Mouse (Mus musculus): ENCODE measurements around the gene Dvl3. TPM values are rescaled to one million over a fixed set of nuclear protein-coding genes. Genes with fewer than 3 reads are reported as not detected.

Gene Dvl3
- polyA plus RNA-seq, 1 experiment from 2014 or later, result 44.3 TPM

DNA sequence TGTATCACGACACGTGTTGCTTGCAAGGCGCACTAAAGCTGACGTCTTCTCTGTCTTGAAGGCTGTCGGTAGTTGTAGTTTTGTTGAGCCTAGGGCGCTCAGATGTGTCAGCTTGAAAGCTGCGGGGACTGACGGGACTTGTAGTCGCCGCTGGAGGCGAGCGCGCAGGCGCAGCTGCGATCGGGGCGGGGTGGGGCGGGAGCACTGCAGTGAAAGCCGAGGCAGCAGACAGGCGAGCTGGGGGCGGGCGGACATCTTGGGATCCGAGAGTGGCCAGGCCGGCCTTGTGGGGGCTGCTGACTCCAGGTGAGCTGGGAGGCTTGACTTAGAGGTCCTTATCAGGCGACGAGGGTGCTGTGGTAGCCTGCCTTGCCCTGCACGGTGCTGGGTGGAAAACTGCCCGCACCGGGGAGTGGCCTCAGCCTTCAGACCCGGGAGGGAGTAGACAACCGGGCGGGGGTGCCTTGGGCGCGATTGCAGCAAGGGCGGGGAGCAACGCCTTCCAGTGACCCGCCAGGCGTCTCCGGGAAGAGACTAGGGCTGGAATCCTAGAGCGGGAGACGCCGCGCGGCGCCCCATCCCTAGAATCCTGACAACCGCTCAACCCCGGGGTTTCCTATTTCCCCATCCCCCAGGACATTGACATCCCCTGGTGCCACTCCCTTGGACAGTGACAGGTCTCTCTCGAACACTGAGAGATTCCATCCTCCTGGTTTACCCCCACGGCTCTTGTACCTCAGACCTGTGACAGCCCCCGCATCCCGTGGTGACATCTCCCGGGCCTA, 18.7 kb downstream of the Dvl3 start, which contains the start of gene Ap2m1:
Ap2m1 (plus strand) TSS at position 183 of the 785 bp plus-strand sequence.
- Histone ChIP-seq H3K36me3 (peaks cover 54% of the 10 kb centered on the region), H3K27me3 (no peaks in the 10 kb centered on the region)
- under 1% methylated on average over 52 of the region's 52 CpGs for WGBS

DNA sequence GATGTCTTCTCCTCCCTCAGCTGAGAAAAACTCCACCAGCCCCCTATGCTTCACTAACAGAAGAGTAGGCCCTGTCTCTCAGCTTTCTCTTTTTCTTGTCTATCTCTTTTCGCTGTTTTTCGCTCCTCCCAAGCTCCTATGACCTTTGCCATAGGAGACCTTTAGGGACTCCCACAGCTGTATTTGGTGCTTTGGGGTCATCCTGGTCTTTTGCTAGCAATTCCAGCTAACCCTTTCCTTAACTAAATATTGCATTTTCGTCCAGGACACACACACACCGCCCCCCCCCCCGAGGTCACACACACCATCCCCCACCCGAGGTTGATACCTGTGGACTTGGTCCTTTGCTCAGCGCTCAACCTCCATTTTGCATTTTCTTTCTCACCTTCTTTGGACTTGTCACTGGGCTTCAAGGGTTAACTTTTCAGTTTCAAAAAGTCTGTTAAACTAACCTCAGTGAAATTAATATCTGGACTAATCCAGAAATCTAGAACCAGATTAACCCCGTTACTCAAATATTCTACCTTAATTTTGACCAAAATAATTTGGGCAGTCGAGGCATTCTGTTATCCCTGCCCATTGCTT, 19.4 kb downstream of the Dvl3 start:
- Histone ChIP-seq H3K9me3 (no peaks in the 10 kb centered on the region), H3K36me3 (peaks cover 54% of the 10 kb centered on the region), H3K27me3 (no peaks in the 10 kb centered on the region), H3K4me2 (peak overlapping the region; percentile 92), H3K9ac (peak overlapping the region; percentile 98), H3K27ac (replicated peaks) (peak overlapping the region; percentile 86), H3K4me3 (peak overlapping the region; percentile 85), H3K4me1 (replicated peaks) (peaks cover 28% of the 10 kb centered on the region)
- WGBS, result 35% methylated on average over 9 of the region's 9 CpGs
- ATAC-seq (ENCODE audit: low FRiP score, low read depth), result no peak

More for the DNA sequence above, 18.7 kb downstream of the Dvl3 start, which contains the start of gene Ap2m1:
- H3K27ac ChIP-seq (replicated peaks), result peak within 1 kb of the TSS; percentile 86
- H3K4me1 ChIP-seq (replicated peaks), result peaks cover 28% of the 10 kb centered on the region
- peak within 1 kb of the TSS; percentile 85 for H3K4me3 ChIP-seq
- H3K4me2 ChIP-seq, result peak within 1 kb of the TSS; percentile 92
- peak within 1 kb of the TSS; percentile 98 for H3K9ac ChIP-seq
- no peaks in the 10 kb centered on the region for H3K9me3 ChIP-seq
- peak; percentile 98 for ATAC-seq (ENCODE audit: low FRiP score, low read depth)

DNA sequence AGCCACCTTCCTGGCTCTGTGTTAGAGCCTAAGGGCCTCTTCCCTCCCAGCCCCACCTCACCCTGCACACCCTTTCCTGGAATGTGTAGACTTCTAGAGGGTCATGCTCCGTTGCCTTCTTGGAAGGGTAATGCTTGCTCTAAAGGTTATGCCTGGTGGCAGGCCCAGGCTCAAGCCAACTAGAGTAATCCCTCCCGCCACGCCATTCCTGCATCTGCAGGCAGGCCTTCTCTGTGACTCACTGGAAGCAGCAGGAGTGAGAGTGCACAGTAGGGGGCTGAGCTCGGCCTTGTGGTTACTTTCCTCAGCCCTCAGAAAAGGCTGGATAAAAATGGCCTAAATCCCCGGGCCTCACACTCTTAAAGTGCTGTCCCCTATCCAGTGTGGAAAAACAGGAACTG, 20.3 kb downstream of the Dvl3 start:
- H3K4me3 ChIP-seq, result peak overlapping the region; percentile 85
- 0 out of 2 replicates have a peak overlapping the region, but pooled peaks have one; percentile 22 for H3K27ac ChIP-seq (replicated peaks)
- peaks cover 28% of the 10 kb centered on the region for H3K4me1 ChIP-seq (replicated peaks)
- H3K27me3 ChIP-seq, result no peaks in the 10 kb centered on the region
- H3K9me3 ChIP-seq, result no peaks in the 10 kb centered on the region
- H3K36me3 ChIP-seq, result peaks cover 54% of the 10 kb centered on the region
- ATAC-seq (ENCODE audit: low FRiP score, low read depth), result no peak
- WGBS, result 23% methylated on average over 5 of the region's 5 CpGs
- peak overlapping the region; percentile 98 for H3K9ac ChIP-seq
- peak overlapping the region; percentile 92 for H3K4me2 ChIP-seq

DNA sequence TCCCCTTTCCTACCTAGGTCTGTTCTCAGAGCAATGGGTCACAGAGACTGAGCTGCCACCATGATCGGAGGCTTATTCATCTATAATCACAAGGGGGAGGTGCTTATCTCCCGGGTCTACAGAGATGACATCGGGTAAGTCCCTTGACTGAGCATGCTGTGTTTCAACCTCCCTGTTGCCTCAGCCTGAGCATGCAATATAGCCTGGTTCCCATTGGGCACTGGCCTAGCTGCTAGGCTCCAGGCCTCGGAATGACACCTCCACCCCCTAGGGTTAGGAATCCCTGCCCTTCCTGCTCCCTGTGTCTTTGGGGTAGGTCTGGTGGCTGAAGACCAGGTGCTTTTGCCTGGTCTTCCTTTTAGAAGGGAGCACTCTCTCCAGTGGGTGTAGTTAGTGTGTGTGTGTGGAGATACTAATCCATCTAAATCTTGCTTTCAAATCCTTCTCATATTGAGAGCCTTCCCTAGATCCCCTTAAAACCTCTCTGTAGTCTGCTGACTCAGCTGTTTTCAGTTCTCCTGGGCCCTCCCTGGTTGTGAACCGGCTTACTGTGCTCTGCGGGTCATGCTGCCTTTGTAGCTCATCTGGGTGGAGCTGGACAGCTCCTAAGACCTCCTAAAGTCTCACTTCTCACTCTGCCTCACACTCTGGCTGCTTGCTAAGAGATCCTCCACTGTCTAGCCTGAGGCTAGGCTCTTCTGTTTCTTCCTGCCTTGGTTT, 21.0 kb downstream of the Dvl3 start:
- Histone ChIP-seq H3K4me3 (peak overlapping the region; percentile 85), H3K4me2 (peak overlapping the region; percentile 92), H3K36me3 (peaks cover 57% of the 10 kb centered on the region), H3K9me3 (no peaks in the 10 kb centered on the region), H3K9ac (peak overlapping the region; percentile 98), H3K4me1 (replicated peaks) (peaks cover 28% of the 10 kb centered on the region), H3K27me3 (no peaks in the 10 kb centered on the region), H3K27ac (replicated peaks) (no peak overlapping the region)
- no peak for ATAC-seq (ENCODE audit: low FRiP score, low read depth)
- WGBS, result 29% methylated on average over 6 of the region's 6 CpGs

DNA sequence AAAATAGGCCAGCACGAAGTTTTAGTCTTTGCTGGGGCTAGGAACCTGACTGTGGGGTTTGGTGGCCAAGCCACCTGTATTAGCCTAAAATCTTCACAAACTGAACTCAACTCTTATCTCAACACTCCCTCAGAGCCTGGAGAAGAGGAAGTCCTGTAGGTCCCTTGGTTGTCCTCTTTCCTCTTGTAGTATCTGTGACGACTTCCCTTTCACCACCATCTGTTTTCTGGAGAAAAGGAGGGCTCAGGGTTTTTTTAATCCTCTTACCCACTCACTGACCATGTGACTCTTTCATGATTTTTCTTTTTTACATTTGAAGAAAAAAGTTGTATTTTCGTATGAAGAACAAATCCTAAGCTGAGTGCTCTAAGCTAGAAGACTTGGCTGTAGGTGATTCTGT, 22.9 kb downstream of the Dvl3 start:
- Histone ChIP-seq H3K4me2 (no peak overlapping the region), H3K27ac (replicated peaks) (no peak overlapping the region), H3K4me1 (replicated peaks) (peaks cover 28% of the 10 kb centered on the region), H3K9ac (no peak overlapping the region), H3K4me3 (no peak overlapping the region), H3K9me3 (no peaks in the 10 kb centered on the region), H3K27me3 (no peaks in the 10 kb centered on the region), H3K36me3 (peaks cover 63% of the 10 kb centered on the region)
- WGBS, result 89% methylated on average over 3 of the region's 3 CpGs
- no peak for ATAC-seq (ENCODE audit: low FRiP score, low read depth)

DNA sequence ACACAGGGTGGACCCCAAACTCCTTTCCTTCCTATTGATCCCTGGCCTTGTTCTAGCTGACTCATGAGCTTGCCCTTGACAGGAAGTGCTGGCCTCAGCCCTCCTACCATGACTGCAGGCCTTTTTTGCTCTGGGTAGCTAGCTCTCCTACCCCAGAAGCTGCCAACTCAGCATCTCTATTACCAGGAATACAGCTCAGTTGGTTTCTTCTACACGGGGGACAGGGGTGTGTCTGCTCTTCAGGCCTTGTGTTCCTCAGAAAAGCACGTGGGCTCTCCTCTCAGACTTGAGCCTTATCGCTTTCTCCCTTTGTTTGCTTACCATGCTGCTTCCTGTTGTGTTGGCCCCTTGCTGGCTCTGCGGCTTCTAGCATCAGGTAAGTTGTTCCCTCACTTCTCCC, 23.7 kb downstream of the Dvl3 start:
- ATAC-seq (ENCODE audit: low FRiP score, low read depth), result no peak
- Histone ChIP-seq H3K9ac (no peak overlapping the region), H3K4me3 (no peak overlapping the region), H3K27me3 (no peaks in the 10 kb centered on the region), H3K4me2 (no peak overlapping the region), H3K36me3 (peaks cover 71% of the 10 kb centered on the region), H3K9me3 (no peaks in the 10 kb centered on the region), H3K27ac (replicated peaks) (no peak overlapping the region), H3K4me1 (replicated peaks) (peaks cover 28% of the 10 kb centered on the region)
- WGBS, result 86% methylated on average over 4 of the region's 4 CpGs

DNA sequence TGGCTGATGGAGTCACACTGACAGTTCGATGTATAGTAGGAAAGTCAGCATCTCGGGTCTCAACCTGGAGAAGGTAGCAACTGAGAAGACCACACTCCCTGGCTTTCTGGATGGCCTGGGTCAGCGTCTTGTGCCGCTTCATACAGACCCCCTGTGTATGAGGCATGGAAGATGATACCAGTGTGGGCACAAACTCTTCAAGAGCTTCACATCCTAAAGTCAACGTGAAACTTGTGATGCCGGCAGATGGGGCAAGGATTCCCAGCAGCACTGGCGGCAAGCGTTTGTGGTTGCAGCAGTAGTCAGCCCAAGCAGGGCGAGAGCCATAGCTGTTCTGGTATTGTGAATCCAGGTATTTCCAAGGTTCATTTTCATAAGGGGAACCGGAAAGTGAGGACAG, 28.9 kb downstream of the Dvl3 start:
- H3K9ac ChIP-seq, result no peak overlapping the region
- no peak for ATAC-seq (ENCODE audit: low FRiP score, low read depth)
- H3K4me3 ChIP-seq, result no peak overlapping the region
- no peaks in the 10 kb centered on the region for H3K9me3 ChIP-seq
- no peak overlapping the region for H3K4me2 ChIP-seq
- H3K36me3 ChIP-seq, result peaks cover 54% of the 10 kb centered on the region
- WGBS, result 95% methylated on average over 10 of the region's 10 CpGs
- peaks cover 19% of the 10 kb centered on the region for H3K4me1 ChIP-seq (replicated peaks)
- no peaks in the 10 kb centered on the region for H3K27me3 ChIP-seq
- H3K27ac ChIP-seq (replicated peaks), result no peak overlapping the region

DNA sequence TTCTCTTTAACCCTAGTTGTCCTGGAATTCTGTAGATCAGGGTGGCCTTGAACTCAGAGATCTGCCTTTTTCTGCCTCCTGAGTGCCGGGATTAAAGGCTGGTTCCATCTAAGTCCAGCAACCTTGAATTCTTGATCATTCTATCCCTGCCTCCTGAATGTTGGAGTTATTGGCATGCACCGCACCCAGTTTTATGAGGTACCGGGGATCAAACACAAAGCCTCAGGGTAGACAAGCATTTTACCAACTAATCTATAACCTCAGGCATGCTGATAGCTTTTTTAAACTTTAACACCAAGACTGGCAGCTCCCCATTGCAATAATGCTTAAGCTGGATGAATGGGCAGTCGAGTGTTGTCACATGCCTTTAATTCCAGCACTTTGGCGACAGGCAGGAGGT, 30.6 kb downstream of the Dvl3 start:
- Histone ChIP-seq H3K36me3 (peaks cover 53% of the 10 kb centered on the region), H3K4me1 (replicated peaks) (peaks cover 19% of the 10 kb centered on the region), H3K4me3 (peak overlapping the region; percentile 60), H3K27me3 (no peaks in the 10 kb centered on the region), H3K27ac (replicated peaks) (peak overlapping the region; percentile 77), H3K9ac (no peak overlapping the region), H3K4me2 (peak overlapping the region; percentile 70), H3K9me3 (no peaks in the 10 kb centered on the region)
- no peak for ATAC-seq (ENCODE audit: low FRiP score, low read depth)
- WGBS, result 65% methylated on average over 5 of the region's 5 CpGs

DNA sequence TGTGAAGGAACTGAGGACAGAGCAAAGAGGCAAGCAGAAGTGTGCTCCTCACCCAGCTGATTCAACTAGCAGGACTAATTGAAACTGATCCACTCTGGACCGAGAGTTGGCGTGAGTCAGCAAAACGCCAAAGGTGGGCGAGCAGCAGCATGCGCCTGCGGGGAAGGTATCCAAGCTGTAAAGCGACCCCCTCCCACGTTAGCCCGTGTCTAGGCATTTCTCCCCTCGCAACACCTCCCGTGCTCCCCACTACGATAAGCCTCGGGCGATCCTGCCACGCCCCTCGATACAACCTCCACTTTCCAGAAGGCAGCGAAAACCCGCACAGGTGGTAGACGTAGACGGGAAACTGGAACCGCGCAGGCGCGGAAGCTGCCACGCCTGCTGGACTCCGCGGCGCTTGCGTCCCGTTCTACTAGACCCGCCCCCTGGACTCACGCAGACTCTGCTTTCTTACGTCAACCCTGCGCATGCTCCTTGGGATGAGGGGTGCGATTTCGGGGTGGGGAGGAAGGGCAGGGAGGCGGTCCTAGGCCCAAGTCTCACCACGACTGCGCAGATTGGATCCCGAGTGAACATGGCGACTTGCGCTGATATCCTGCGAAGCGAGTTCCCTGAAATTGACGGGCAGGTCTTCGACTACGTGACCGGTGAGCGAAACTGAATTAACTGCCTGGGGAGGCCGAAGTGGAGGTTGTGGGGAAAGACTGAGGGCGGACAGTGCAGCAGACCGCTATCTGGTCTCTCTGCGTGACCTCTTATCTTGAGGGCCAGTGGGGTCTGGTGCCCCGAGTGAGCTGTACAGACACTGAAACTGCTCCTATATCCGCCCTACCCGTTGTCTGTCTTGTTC, 31.5 kb downstream of the Dvl3 start, which contains the start of gene Abcf3:
Abcf3 (plus strand) TSS at position 482 of the 853 bp plus-strand sequence.
- Histone ChIP-seq H3K27ac (replicated peaks) (peak within 1 kb of the TSS; percentile 77), H3K4me1 (replicated peaks) (peaks cover 19% of the 10 kb centered on the region), H3K9me3 (no peaks in the 10 kb centered on the region), H3K4me3 (peak within 1 kb of the TSS; percentile 60), H3K4me2 (peak within 1 kb of the TSS; percentile 70), H3K9ac (peak within 1 kb of the TSS; percentile 63), H3K27me3 (no peaks in the 10 kb centered on the region), H3K36me3 (peaks cover 54% of the 10 kb centered on the region)
- ATAC-seq (ENCODE audit: low FRiP score, low read depth), result peak; percentile 99
- under 1% methylated on average over 56 of the region's 56 CpGs for WGBS

DNA sequence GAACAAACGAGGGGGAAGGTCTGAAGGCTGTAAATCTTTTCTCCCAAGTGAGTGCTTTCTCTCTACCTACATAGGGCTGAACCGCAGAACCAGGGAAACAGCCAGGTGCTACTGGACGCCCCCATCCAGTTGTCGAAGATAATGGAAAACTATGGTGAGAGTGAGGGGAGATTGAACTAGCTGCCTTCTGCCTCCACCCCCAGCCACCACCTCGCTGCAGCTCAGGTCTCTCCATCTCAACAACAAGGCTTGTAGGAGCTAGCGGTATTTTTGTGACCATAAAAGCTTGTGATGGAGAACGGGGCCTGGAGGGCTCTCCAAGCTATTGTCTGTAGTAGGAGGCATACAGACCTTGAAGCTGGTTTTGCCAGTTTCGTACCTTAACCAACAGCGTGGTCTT, 32.4 kb downstream of the Dvl3 start:
- Histone ChIP-seq H3K27ac (replicated peaks) (no peak overlapping the region; the same call in 1 of the 2 replicates), H3K4me1 (replicated peaks) (peaks cover 19% of the 10 kb centered on the region), H3K36me3 (peaks cover 54% of the 10 kb centered on the region), H3K4me3 (peak overlapping the region; percentile 60), H3K4me2 (peak overlapping the region; percentile 70), H3K27me3 (no peaks in the 10 kb centered on the region), H3K9ac (peak overlapping the region; percentile 63), H3K9me3 (no peaks in the 10 kb centered on the region)
- no peak for ATAC-seq (ENCODE audit: low FRiP score, low read depth)
- WGBS, result 52% methylated on average over 9 of the region's 9 CpGs

DNA sequence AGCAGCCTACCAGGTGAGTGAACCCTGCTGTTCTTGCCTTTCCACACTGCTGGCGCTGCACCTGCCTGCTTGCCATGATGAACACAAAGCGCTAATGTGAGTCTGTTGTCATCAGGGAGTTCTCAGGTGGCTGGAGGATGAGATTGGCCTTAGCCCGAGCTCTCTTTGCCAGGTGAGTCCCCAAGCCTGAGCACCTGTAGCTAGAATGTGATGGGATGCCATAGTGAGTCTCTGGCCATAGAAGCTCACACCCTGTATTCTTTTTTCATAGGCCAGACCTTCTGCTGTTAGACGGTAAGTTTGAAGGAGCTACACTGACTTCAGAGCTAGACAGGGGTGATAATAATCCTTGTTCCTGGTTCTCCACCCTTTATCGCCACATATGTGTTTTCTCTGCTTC, 34.9 kb downstream of the Dvl3 start:
- WGBS, result 94% methylated on average over 5 of the region's 5 CpGs
- Histone ChIP-seq H3K36me3 (peaks cover 54% of the 10 kb centered on the region), H3K4me2 (no peak overlapping the region), H3K27me3 (no peaks in the 10 kb centered on the region), H3K4me3 (no peak overlapping the region), H3K4me1 (replicated peaks) (peaks cover 19% of the 10 kb centered on the region), H3K9ac (no peak overlapping the region), H3K9me3 (no peaks in the 10 kb centered on the region), H3K27ac (replicated peaks) (no peak overlapping the region)
- no peak for ATAC-seq (ENCODE audit: low FRiP score, low read depth)

All from hindbrain, embryonic 15.5 days (tissue).